Comparison of ENCODE assay signal across 21 mouse cellular contexts in the genomic region with DNA sequence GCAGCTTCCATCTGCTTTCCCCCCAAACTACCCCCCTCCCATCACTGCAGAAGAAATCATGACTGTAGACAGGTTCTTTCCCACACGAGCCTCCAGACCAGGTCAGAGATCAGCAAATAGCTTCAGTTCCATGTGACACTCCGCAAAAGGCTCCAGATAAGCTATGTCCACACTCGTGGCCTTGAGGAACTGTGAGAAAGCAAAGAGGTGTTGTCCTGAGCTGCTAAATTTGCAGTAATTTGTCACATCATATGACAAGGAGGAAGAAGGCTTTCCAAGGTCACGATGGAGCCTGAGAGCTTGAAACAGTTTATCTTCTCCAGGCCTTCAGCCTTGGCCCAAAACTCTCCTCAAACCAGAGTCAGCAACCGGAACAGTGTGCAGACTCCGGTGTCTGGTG.
"Had no signal": no experiment of that assay in that cellular context is flagged by ENCODE, and none has a peak within 500 bp of the region (broad histone marks: within the 10 kb centered on the region; RNA-seq: fewer than 3 reads in every experiment).

No protein-coding gene starts in this region.

- H3K27ac ChIP-seq: layer of hippocampus, adult 2 months; limb, embryonic 10.5 days; limb, embryonic 13.5 days; liver, embryonic 13.5 days; macrophage; midbrain, embryonic 13.5 days; neural tube, embryonic 13.5 days; stomach, postnatal 0 days had no signal

- H3K9me3 ChIP-seq: limb, embryonic 10.5 days; limb, embryonic 13.5 days; liver, embryonic 13.5 days; midbrain, embryonic 13.5 days; neural tube, embryonic 13.5 days had no signal

- ATAC-seq: liver, postnatal 0 days; lung, postnatal 0 days; midbrain, embryonic 13.5 days had no signal

- DNase-seq: kidney, adult 11 months; kidney, adult 9 months; kidney, postnatal 14 days; layer of hippocampus, adult 9-11 months; liver; liver, embryonic 13.5 days; liver, postnatal 0 days; lung, embryonic 14.5 days; right cerebral cortex, adult 18-20 months; right cerebral cortex, postnatal 14 days; right cerebral cortex, postnatal 4 days; thymus, adult 18-20 months; thymus, postnatal 36 days had no signal

- H3K4me3 ChIP-seq: layer of hippocampus, adult 2 months; limb, embryonic 10.5 days; limb, embryonic 13.5 days; liver, embryonic 13.5 days; midbrain, embryonic 13.5 days; neural tube, embryonic 13.5 days had no signal

- H3K27me3 ChIP-seq: limb, embryonic 13.5 days; liver, embryonic 13.5 days; midbrain, embryonic 13.5 days; neural tube, embryonic 13.5 days had no signal

- H3K4me2 ChIP-seq: limb, embryonic 13.5 days; liver, embryonic 13.5 days; lung, embryonic 14.5 days; midbrain, embryonic 13.5 days; neural tube, embryonic 13.5 days had no signal

- H3K36me3 ChIP-seq: limb, embryonic 10.5 days; limb, embryonic 13.5 days; liver, embryonic 13.5 days; midbrain, embryonic 13.5 days; neural tube, embryonic 13.5 days had no signal

- H3K4me1 ChIP-seq: midbrain, embryonic 13.5 days had no signal

- H3K9ac ChIP-seq: limb, embryonic 13.5 days; liver, embryonic 13.5 days; liver, postnatal 0 days; lung, embryonic 14.5 days; midbrain, embryonic 13.5 days; neural tube, embryonic 13.5 days had no signal
